Mouse (Mus musculus) G1E (cell line): ENCODE results near the gene Cacng8. TPM values are rescaled to one million over a fixed set of nuclear protein-coding genes. Genes with fewer than 3 reads are reported as not detected.

Experiments
- ATAC-seq: 2 replicates; pipeline ENCODE4 v1.8.0; 2016; ENCODE audit warnings: mild to moderate bottlenecking; ENCODE audit not compliant: insufficient number of reproducible peaks, poor library complexity, low FRiP score, severe bottlenecking; ENCODE audit errors: extremely low read depth
- DNase-seq: peaks from one replicate; pipeline ENCODE4 v3.0.0; 2012; ENCODE audit warnings: low spot score
- H3K27me3 ChIP-seq: 2 replicates; pipeline ENCODE4 v1.6.1; 2012; ENCODE audit warnings: mild to moderate bottlenecking, low read length, inconsistent platforms; ENCODE audit not compliant: insufficient read depth
- H3K36me3 ChIP-seq: replicated peaks from 2 replicates; pipeline ENCODE3; 2012; ENCODE audit warnings: mild to moderate bottlenecking, inconsistent platforms
- H3K4me1 ChIP-seq: 2 replicates; pipeline ENCODE4 v1.6.1; 2012; ENCODE audit warnings: low read depth, low read length, inconsistent platforms, mixed read lengths; ENCODE audit not compliant: insufficient read depth
- H3K4me3 ChIP-seq: 2 replicates; pipeline ENCODE4 v1.5.1; 2012; ENCODE audit warnings: low read depth, mild to moderate bottlenecking, inconsistent platforms, low read length, moderate library complexity, mixed read lengths
- H3K9me3 ChIP-seq: replicated peaks from 2 replicates; pipeline ENCODE4 v1.6.1; 2012; ENCODE audit warnings: inconsistent platforms
- CTCF ChIP-seq: IDR thresholded peaks from 2 replicates; pipeline ENCODE4 v1.5.1; 2012; ENCODE audit warnings: low read depth, low read length, inconsistent platforms, mixed read lengths
- GATA1 ChIP-seq: IDR thresholded peaks from 2 replicates; pipeline ENCODE4 v1.6.1; 2012; ENCODE audit warnings: borderline replicate concordance, low read length, inconsistent platforms, mixed read lengths
- GATA2 ChIP-seq: IDR thresholded peaks from 2 replicates; pipeline ENCODE4 v1.6.1; 2012; ENCODE audit warnings: low read depth, low read length, inconsistent platforms, borderline replicate concordance
- POLR2AphosphoS5 ChIP-seq: IDR thresholded peaks from 2 replicates; pipeline ENCODE4 v1.6.1; 2012; ENCODE audit warnings: low read depth, low read length, inconsistent platforms; ENCODE audit not compliant: insufficient replicate concordance
- TAL1 ChIP-seq: conservative IDR thresholded peaks from 2 replicates; pipeline ENCODE4 v1.6.1; 2012; ENCODE audit warnings: low read depth, low read length, inconsistent platforms, mixed read lengths
- polyA plus RNA-seq: library from polyadenylated mRNA; stranded (reverse); fragments of >175 nt; gene quantifications from 2 replicates; pipeline ENCODE4 v1.2.3, GENCODE M21; 2012
- total RNA-seq, 2 experiments: library from RNA; stranded (forward) in 1 of 2; stranded (reverse) in 1 of 2; fragments of 200-1000 nt in 1 of 2; fragments of >200 nt in 1 of 2; fragmentation: Nextera tagmentation in 1 of 2; gene quantifications; 2 replicates each; pipeline ENCODE4 v1.2.3; 2014 to 2017

The Cacng8 gene
- total and polyA plus RNA-seq, 3 experiments, result not detected

DNA sequence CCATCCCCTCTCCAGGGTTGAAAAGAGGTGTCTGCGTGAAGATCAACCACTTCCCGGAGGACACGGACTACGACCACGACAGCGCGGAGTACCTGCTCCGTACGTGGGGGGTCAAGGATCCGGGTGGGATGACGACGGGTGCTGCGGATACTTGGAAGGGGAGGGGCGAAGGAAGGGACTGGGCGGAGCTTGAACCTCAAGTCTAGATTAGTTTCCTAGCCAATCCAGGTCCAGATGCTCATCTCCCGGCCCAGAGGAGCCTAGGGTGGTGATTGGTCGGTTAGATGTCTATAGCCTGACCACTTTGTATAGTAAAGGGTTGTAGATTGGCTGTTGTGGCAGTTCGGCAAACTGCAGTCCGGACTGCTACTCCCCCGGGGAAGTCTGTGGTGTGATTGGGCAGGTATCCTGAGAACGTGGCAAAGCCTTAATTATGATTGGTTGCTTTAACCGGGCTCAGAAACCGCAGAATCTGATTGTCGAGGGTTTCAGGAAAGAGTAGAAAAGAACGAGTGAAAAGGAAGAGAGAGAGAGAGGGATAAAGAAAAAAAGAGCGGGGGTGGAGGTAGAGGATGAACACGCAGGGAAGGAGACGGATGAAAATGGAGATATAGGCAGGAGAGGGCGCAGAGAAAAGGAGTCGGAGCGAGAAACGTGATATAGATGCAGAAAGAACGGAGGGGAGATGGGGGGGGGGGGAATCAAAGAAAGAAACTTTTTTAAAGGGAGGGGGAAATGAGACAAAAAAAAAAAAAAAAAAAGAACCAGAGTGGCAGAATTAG is 20.9 kb downstream of the Cacng8 start:
- TF ChIP-seq POLR2AphosphoS5 (no peak), CTCF (no peak), GATA1 (no peak), GATA2 (no peak), TAL1 (no peak)
- no peak overlapping the region for H3K4me3 ChIP-seq
- H3K36me3 ChIP-seq, result no peaks in the 10 kb centered on the region
- no peaks in the 10 kb centered on the region for H3K4me1 ChIP-seq
- ATAC-seq, result no peak
- no peaks in the 10 kb centered on the region for H3K27me3 ChIP-seq
- DNase-seq, result no peak
- H3K9me3 ChIP-seq, result peaks cover 18% of the 10 kb centered on the region

GRCm38 (mm10) chr7:3412036-3412435 is 21.6 kb downstream of the Cacng8 start:
- TF ChIP-seq GATA1 (no peak), CTCF (no peak), POLR2AphosphoS5 (no peak), TAL1 (no peak), GATA2 (no peak)
- H3K9me3 ChIP-seq, result peaks cover 18% of the 10 kb centered on the region
- no peaks in the 10 kb centered on the region for H3K36me3 ChIP-seq
- ATAC-seq (no peak), DNase-seq (no peak)
- H3K4me1 ChIP-seq, result no peaks in the 10 kb centered on the region
- H3K4me3 ChIP-seq, result no peak overlapping the region
- H3K27me3 ChIP-seq, result no peaks in the 10 kb centered on the region

DNA sequence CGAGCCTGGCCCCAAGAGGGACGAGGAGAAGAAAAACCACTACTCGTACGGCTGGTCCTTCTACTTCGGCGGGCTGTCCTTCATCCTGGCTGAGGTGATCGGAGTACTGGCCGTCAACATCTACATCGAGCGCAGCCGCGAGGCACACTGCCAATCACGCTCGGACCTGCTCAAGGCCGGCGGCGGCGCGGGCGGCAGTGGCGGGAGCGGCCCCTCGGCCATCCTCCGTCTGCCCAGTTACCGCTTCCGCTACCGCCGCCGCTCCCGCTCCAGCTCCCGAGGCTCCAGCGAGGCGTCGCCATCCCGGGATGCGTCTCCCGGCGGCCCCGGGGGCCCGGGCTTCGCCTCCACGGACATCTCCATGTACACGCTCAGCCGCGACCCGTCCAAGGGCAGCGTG is 24.4 kb downstream of the Cacng8 start:
- Histone ChIP-seq H3K4me3 (no peak overlapping the region; the same call in 1 of the 2 replicates), H3K36me3 (no peaks in the 10 kb centered on the region), H3K27me3 (no peaks in the 10 kb centered on the region), H3K4me1 (no peaks in the 10 kb centered on the region), H3K9me3 (peaks cover 18% of the 10 kb centered on the region)
- no peak for DNase-seq
- ATAC-seq, result no peak
- no peak for TF ChIP-seq TAL1
- TF ChIP-seq GATA1, result no peak
- no peak for TF ChIP-seq GATA2
- TF ChIP-seq CTCF, result no peak
- no peak for TF ChIP-seq POLR2AphosphoS5

GRCm38 (mm10) chr7:3415378-3415777 is 24.9 kb downstream of the Cacng8 start:
- ATAC-seq (no peak), DNase-seq (no peak)
- H3K4me1 ChIP-seq, result no peaks in the 10 kb centered on the region
- no peaks in the 10 kb centered on the region for H3K27me3 ChIP-seq
- no peak overlapping the region for H3K4me3 ChIP-seq
- H3K36me3 ChIP-seq, result no peaks in the 10 kb centered on the region
- H3K9me3 ChIP-seq, result peaks cover 18% of the 10 kb centered on the region
- TF ChIP-seq GATA1 (no peak), CTCF (no peak), POLR2AphosphoS5 (no peak), GATA2 (no peak), TAL1 (no peak)

GRCm38 (mm10) chr7:3419941-3420340 is 29.5 kb downstream of the Cacng8 start:
- no peak for DNase-seq
- H3K27me3 ChIP-seq, result peaks cover 3% of the 10 kb centered on the region; the same call in 1 of the 2 replicates
- ATAC-seq, result no peak

GRCm38 (mm10) chr7:3420466-3420865 is 30.0 kb downstream of the Cacng8 start:
- Histone ChIP-seq H3K36me3 (no peaks in the 10 kb centered on the region), H3K4me1 (no peaks in the 10 kb centered on the region), H3K27me3 (peaks cover 3% of the 10 kb centered on the region; the same call in 1 of the 2 replicates), H3K4me3 (no peak overlapping the region), H3K9me3 (peaks cover 4% of the 10 kb centered on the region)
- DNase-seq (no peak), ATAC-seq (no peak)
- TF ChIP-seq GATA2 (no peak), POLR2AphosphoS5 (no peak), CTCF (no peak)

More at GRCm38 (mm10) chr7:3419941-3420340, 29.5 kb downstream of the Cacng8 start:
- H3K36me3 ChIP-seq, result no peaks in the 10 kb centered on the region
- TF ChIP-seq POLR2AphosphoS5 (no peak), TAL1 (no peak), GATA1 (no peak), GATA2 (no peak), CTCF (no peak)
- peaks cover 9% of the 10 kb centered on the region for H3K9me3 ChIP-seq
- H3K4me3 ChIP-seq, result no peak overlapping the region
- no peaks in the 10 kb centered on the region for H3K4me1 ChIP-seq
